Mouse (Mus musculus) limb, embryonic 13.5 days (tissue): ENCODE measurements at regions not wholly inside any gene's neighbourhood (a gene's known extent, or its start where the extent isn't known, plus 50 kb on each side); places are given as distances from the start of the nearest gene placed in this dataset.

Experiments
- ATAC-seq: fragments of 200-750 bp; cut with Nextera tagmentation; 2 replicates; pipeline ENCODE4 v1.8.0; 2017; ENCODE audit warnings: low read depth, moderate number of reproducible peaks, moderate TSS enrichment; ENCODE audit not compliant: low FRiP score
- H3K27ac ChIP-seq: fragments of 300-500 bp; sonication (generic); 2 replicates; pipeline ENCODE4 v1.5.1; 2015; ENCODE audit warnings: inconsistent platforms, mild to moderate bottlenecking, moderate library complexity
- H3K27me3 ChIP-seq: fragments of 300-500 bp; sonication (generic); 2 replicates; pipeline ENCODE4 v1.6.1; 2015; ENCODE audit warnings: mild to moderate bottlenecking, inconsistent platforms
- H3K36me3 ChIP-seq: fragments of 300-500 bp; sonication (generic); 2 replicates; pipeline ENCODE4 v1.6.1; 2015; ENCODE audit warnings: inconsistent platforms, mild to moderate bottlenecking, moderate library complexity
- H3K4me1 ChIP-seq: fragments of 300-500 bp; sonication (generic); 2 replicates; pipeline ENCODE4 v1.6.1; 2015; ENCODE audit warnings: inconsistent platforms
- H3K4me2 ChIP-seq: fragments of 300-500 bp; sonication (generic); replicated peaks from 2 replicates; pipeline ENCODE4 v1.6.1; 2015; ENCODE audit warnings: inconsistent platforms, mild to moderate bottlenecking, moderate library complexity
- H3K4me3 ChIP-seq: fragments of 300-500 bp; sonication (generic); 2 replicates; pipeline ENCODE4 v1.5.1; 2015; ENCODE audit warnings: moderate library complexity, mild to moderate bottlenecking, inconsistent platforms
- H3K9ac ChIP-seq: fragments of 300-500 bp; sonication (generic); 2 replicates; pipeline ENCODE4 v1.6.1; 2015; ENCODE audit warnings: mild to moderate bottlenecking, inconsistent platforms
- H3K9me3 ChIP-seq: fragments of 300-500 bp; sonication (generic); 2 replicates; pipeline ENCODE4 v1.6.1; 2016; ENCODE audit warnings: inconsistent platforms
- WGBS: fragments of 180-500 bp; shearing (Covaris S2); methylation state at CpG from one replicate; pipeline ENCODE4 v1.1.7; 2015; 5-methylcytosine and 5-hydroxymethylcytosine counted together

DNA sequence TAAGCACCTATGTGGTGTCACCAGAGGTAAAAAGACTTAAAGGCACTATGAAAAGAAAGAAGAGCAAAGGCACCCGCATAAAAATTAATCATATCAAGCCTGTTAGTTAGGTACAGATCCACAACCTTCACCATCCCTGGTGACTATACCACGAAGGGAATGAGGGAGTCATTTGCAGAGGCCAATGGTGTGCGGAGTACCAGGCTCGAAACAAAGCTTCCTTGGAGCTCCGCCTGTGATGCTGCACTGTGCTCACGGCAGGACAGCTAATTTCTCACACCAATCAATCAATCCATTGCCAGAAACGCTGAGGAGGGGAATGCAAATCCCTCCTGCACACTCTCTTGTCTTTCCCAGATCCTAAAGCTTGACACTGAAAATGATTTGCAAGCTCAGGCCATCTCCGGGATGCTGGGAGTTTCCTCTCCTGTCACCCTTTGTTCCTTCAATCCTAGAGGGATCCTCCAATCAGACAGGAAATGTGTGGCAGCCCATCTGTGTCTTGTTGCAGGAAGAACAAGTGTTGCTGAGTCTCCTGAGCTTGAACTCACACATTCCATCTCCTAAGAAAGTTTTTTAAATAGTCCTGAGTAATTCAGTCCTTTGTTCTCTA lies 653.6 kb downstream of the Diaph3 start:
- 52% methylated on average over 8 of the region's 8 CpGs for WGBS

DNA sequence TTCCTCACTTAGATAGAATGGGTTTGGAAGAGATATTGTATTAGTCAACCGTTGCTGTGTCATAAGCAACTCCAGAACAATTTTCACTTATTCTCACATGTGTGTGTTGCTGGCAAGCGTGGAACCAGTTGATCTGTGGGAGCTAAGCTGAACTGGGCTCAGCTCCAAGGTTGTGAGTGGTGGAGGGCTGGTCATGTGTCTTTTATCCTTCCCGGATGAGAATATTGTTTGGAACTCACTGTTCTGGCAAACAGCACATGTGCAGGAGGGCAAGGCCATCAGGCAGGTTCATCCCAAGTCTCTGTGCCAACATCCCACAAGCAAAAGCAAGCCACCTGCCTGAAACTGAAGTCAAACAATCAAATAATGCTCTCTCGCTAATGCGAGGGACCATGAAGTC lies 656.8 kb downstream of the Diaph3 start:
- Histone ChIP-seq H3K27ac (no peak overlapping the region), H3K4me2 (no peak overlapping the region), H3K4me1 (no peaks in the 10 kb centered on the region), H3K9me3 (no peaks in the 10 kb centered on the region), H3K27me3 (no peaks in the 10 kb centered on the region), H3K36me3 (no peaks in the 10 kb centered on the region), H3K4me3 (no peak overlapping the region), H3K9ac (no peak overlapping the region)
- ATAC-seq = no peak
- WGBS = 81% methylated on average over 5 of the region's 5 CpGs

More for the DNA sequence above, 653.6 kb downstream of the Diaph3 start:
- peaks cover 5% of the 10 kb centered on the region; the same call in 1 of the 2 replicates for H3K4me1 ChIP-seq
- no peaks in the 10 kb centered on the region for H3K27me3 ChIP-seq
- H3K36me3 ChIP-seq = no peaks in the 10 kb centered on the region
- H3K4me2 ChIP-seq = no peak overlapping the region
- no peak for ATAC-seq
- H3K4me3 ChIP-seq = no peak overlapping the region
- no peaks in the 10 kb centered on the region for H3K9me3 ChIP-seq
- H3K27ac ChIP-seq = no peak overlapping the region
- H3K9ac ChIP-seq = no peak overlapping the region

DNA sequence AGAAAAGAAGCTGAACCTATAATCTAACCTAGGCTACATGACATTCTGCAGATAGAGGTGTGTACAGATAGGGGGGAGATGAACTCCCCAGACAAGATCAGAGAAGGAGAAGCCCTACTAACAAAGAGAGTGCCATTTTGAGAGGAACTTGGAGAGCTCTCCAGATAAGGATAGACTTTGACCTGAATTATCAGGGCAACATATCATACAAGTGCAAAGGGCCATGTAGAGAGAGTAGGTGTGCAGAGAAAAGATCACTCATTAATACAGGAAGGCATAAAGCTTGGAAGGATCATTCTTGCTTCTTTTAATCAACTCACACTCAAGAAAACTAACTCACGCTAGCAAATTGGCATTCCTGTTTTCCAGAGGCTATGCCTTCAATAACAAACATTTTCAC lies 667.4 kb downstream of the Diaph3 start:
- Histone ChIP-seq H3K36me3 (no peaks in the 10 kb centered on the region), H3K4me2 (no peak overlapping the region), H3K4me3 (no peak overlapping the region), H3K27me3 (no peaks in the 10 kb centered on the region), H3K27ac (no peak overlapping the region), H3K4me1 (no peaks in the 10 kb centered on the region), H3K9ac (no peak overlapping the region), H3K9me3 (no peaks in the 10 kb centered on the region)
- ATAC-seq = no peak
- WGBS = 90% methylated on average over 1 of the region's 1 CpGs

DNA sequence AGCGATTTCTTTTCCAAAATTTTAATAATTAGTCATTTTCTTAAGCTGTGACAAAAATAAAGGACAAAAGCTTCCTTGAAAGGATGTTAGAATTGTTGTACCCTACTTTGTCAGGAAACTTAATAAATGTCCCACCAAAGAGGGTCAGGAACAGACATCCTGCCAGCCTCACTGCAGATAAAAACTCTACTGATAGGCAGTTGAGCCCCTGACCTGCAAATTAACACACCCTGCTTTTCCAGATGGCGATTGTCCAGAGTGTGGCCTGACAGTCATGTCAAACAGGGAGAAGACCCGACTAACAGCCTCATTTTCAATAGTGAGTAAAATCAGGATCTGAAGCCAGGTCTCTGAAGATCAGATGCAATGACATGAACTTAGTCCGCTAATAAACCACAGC lies 670.6 kb downstream of the Diaph3 start:
- H3K36me3 ChIP-seq = no peaks in the 10 kb centered on the region
- H3K9ac ChIP-seq = no peak overlapping the region
- no peak overlapping the region for H3K27ac ChIP-seq
- no peak overlapping the region for H3K4me3 ChIP-seq
- no peak overlapping the region for H3K4me2 ChIP-seq
- WGBS = 51% methylated on average over 4 of the region's 4 CpGs
- ATAC-seq = no peak
- no peaks in the 10 kb centered on the region for H3K4me1 ChIP-seq
- H3K27me3 ChIP-seq = no peaks in the 10 kb centered on the region
- no peaks in the 10 kb centered on the region for H3K9me3 ChIP-seq

DNA sequence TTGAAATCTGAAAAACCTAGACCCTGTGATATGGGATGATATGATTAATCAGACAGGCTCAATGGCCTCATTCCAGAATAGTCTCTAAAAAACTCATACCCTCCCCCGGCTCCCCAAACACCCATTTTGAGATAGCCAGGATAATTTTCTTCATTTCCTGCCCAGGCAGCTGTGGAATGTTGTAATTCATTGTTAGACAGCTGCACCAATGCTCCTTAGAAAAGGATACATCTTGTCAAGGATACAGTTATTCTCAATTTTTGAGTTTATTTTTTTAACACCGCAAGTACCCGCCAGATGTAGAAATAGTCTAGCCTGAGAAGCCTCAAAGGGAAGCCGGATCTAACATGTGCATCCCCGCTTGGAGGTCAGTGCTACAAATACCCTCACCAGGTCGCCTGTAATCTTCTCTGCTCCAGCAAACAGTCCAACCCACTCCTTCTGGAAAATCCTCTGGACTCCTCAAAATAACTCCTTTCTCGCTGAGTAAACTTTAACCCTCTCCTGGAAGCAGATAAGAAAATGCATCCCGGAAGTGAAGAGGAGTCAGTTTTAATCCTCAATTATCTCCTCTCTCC lies 673.1 kb downstream of the Diaph3 start:
- no peaks in the 10 kb centered on the region for H3K36me3 ChIP-seq
- no peak overlapping the region for H3K27ac ChIP-seq
- H3K9me3 ChIP-seq = no peaks in the 10 kb centered on the region
- no peak overlapping the region for H3K9ac ChIP-seq
- H3K27me3 ChIP-seq = no peaks in the 10 kb centered on the region
- H3K4me2 ChIP-seq = no peak overlapping the region
- no peak for ATAC-seq
- WGBS = 58% methylated on average over 8 of the region's 8 CpGs
- H3K4me1 ChIP-seq = no peaks in the 10 kb centered on the region
- no peak overlapping the region for H3K4me3 ChIP-seq

DNA sequence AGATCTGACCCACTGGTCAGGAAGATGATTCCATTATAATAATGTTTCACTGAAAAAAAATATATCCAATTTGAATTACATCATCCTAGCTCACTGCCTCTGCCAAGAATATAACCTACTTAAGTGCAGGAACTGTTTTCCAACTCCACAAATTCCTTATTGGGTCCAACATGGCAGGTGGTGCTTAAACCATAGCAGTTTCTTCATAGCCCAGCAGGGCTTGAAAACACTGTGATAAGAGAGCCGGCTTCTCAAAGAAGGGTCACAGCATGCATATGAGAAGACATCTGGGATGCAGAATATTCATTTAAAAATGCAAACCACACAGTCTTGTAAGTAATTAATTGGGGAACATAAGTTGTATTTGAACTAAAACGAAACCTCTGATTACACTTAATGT lies 677.6 kb downstream of the Diaph3 start:
- Histone ChIP-seq H3K4me2 (no peak overlapping the region), H3K36me3 (no peaks in the 10 kb centered on the region), H3K4me3 (no peak overlapping the region), H3K4me1 (no peaks in the 10 kb centered on the region), H3K27ac (no peak overlapping the region), H3K9me3 (no peaks in the 10 kb centered on the region), H3K9ac (no peak overlapping the region), H3K27me3 (no peaks in the 10 kb centered on the region)
- WGBS = 87% methylated on average over 2 of the region's 2 CpGs
- no peak for ATAC-seq

DNA sequence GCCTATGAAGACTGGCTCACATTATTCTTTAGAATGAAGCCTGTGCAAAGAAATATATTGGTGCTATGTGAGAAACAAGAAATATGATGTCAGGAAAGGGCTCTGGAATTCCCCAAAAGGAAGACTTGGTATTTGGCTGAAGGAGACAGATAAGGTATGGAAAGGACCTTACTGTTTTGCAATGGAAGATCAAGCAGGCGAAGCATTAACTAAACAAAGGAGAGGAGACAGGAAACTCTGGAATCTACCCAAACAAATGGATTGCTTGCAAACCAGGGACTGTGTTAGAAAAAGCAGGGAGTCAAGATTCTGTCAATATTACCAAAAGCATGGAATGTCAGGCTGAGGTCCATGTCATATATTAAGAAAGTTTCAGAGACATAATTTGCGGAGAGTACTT lies 687.9 kb downstream of the Diaph3 start:
- H3K4me2 ChIP-seq = no peak overlapping the region
- no peaks in the 10 kb centered on the region for H3K4me1 ChIP-seq
- ATAC-seq = no peak
- H3K4me3 ChIP-seq = no peak overlapping the region
- H3K9me3 ChIP-seq = no peaks in the 10 kb centered on the region
- 74% methylated on average over 2 of the region's 2 CpGs for WGBS
- H3K27me3 ChIP-seq = no peaks in the 10 kb centered on the region
- no peak overlapping the region for H3K27ac ChIP-seq
- H3K36me3 ChIP-seq = no peaks in the 10 kb centered on the region
- H3K9ac ChIP-seq = no peak overlapping the region

DNA sequence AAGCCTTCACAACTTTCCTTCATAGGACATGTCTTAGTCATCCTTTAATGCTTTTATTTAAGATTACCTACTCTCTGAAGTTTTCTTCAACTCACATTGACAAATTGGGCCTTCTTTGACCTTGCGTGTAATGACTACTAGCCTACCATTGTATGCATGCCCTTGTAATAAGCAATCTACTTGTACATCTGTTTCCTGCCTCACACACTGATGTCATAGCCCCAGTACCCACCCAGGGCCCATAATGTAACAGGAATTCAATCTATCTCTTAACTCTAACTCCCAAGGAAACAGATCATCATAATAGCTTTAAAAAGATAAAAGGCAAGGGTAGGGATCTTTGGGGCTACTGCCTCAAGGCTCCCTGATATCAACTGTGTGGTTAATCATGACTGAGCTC lies 690.4 kb downstream of the Diaph3 start:
- H3K9me3 ChIP-seq = no peaks in the 10 kb centered on the region
- no peak overlapping the region for H3K4me2 ChIP-seq
- no peak overlapping the region for H3K4me3 ChIP-seq
- no peak overlapping the region for H3K27ac ChIP-seq
- no peak overlapping the region for H3K9ac ChIP-seq
- no peaks in the 10 kb centered on the region for H3K27me3 ChIP-seq
- WGBS = 96% methylated on average over 1 of the region's 1 CpGs
- no peaks in the 10 kb centered on the region for H3K36me3 ChIP-seq
- ATAC-seq = no peak
- no peaks in the 10 kb centered on the region for H3K4me1 ChIP-seq

DNA sequence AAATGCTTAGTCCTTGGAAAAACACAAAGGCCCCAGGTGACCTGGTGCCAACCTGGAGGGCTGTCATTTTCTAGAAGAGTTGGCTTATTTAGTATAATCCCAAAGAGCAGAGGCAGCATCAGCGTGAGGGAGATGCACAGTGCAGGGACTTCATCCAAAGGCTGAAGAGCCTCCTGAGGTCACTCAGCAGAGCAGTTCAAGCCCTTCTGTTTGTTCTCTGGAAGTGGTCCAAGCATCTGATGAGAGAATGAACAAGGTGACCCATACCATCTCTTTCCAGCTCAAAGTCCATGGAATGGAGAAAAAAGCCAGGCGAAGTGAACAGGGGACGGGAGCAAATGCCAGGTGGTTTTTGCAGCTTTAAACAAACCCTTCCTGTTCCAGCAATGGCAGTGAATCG lies 695.9 kb downstream of the Diaph3 start:
- no peak overlapping the region for H3K27ac ChIP-seq
- H3K4me3 ChIP-seq = no peak overlapping the region
- no peaks in the 10 kb centered on the region for H3K27me3 ChIP-seq
- H3K9ac ChIP-seq = no peak overlapping the region
- H3K9me3 ChIP-seq = no peaks in the 10 kb centered on the region
- no peak overlapping the region for H3K4me2 ChIP-seq
- no peaks in the 10 kb centered on the region for H3K36me3 ChIP-seq
- H3K4me1 ChIP-seq = no peaks in the 10 kb centered on the region
- WGBS = 72% methylated on average over 4 of the region's 4 CpGs
- ATAC-seq = no peak

DNA sequence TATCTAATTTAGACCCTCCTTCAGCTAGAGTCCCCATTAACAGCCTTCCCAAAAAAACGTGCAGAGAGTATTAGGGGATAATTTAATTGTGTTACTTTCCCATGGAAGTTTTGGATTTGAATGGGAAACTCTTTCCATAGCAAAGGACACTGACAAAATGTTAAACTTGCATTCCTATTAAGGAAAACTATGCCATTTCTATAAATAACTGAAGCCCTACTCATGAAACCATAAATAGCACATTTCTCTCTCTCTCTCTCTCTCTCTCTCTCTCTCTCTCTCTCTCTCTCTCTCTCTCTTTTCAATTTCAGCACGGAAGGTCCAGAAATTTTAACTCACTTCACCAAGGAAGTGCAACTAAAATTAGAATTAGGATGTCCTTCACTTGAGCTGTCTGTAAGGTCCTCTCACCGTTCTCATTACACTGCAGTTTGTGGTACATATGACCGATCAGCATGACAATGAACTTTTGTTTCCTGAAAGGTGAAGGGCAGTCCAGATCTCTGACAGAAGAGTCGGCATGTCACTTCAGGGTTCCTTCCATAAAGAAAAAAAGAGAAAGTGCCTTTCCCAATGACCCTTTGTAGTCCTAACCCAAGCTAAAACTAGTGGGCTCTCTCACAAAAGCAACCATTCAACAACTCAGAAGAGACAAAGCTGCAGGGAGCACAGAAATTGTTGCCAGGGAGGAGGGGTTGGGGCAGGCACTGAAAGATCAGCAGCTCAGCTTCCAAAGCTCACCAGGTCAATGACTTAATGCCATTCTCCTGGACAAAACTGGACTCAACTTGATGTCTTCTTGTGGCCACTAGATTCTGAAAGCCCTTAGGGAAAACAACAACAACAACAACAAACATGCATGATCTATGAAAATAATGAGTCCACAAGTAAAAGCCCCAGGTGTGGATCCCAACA lies 696.9 kb downstream of the Diaph3 start:
- Histone ChIP-seq H3K9ac (no peak overlapping the region), H3K9me3 (no peaks in the 10 kb centered on the region), H3K4me1 (no peaks in the 10 kb centered on the region), H3K36me3 (no peaks in the 10 kb centered on the region), H3K27ac (no peak overlapping the region), H3K4me2 (no peak overlapping the region), H3K27me3 (no peaks in the 10 kb centered on the region), H3K4me3 (no peak overlapping the region)
- no peak for ATAC-seq
- WGBS = 69% methylated on average over 5 of the region's 5 CpGs

DNA sequence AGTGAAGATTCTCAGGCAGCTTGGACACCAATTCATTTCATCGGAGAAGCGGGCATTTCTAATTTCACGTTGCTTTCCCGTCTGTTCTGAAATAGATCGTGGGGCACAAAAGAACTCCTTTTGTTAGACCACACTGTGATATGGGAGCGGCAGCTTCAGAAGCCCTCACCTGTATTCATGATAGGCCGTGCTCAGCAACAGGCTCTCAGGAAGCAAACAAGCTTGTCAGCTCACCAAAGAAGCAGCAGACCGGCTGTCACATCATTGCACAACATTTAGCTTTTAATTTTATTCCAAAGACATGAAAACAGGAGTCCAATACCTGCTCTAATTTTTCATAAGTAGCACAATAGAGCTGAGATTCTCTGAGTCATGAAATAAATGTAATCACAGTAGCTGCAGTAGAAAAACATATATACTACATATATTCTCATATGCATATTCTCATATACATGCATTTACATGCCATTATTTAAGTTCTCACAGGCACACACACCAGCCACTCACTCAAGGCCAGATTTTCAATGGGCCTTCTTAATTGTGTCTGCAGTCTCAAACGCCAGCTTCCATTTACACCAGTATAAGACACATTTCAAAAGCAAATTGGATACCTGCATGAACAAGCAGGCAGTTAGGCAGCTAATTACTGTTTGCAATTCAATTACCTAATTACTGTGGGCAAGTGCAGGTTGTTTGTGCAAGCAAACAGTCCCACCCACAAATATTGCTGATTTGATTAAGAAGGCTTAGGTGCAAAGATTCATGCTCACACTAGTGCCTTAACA lies 698.9 kb downstream of the Diaph3 start:
- Histone ChIP-seq H3K9me3 (no peaks in the 10 kb centered on the region), H3K36me3 (no peaks in the 10 kb centered on the region), H3K4me1 (no peaks in the 10 kb centered on the region), H3K27ac (no peak overlapping the region), H3K4me2 (no peak overlapping the region), H3K27me3 (no peaks in the 10 kb centered on the region), H3K9ac (no peak overlapping the region), H3K4me3 (no peak overlapping the region)
- 87% methylated on average over 9 of the region's 9 CpGs for WGBS
- no peak for ATAC-seq

DNA sequence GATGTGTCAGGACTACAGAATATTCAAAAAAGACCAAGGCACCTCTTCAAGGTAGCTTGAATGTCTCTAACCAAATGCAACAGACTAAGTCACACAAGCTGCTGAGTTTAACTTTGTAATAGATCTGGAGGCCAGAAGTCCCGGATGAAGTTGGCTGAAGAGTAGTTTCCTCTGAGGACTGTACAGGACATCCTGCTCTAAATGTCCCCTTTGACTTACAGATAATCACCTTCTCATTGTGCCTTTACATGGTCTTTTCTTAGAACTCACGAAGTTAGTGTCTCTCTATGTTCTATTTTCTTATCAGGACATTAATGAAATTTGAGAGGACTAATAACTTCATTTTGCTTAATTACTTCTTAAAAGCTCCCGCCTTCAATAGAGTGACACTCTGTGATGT lies 703.7 kb downstream of the Diaph3 start:
- WGBS = 78% methylated on average over 3 of the region's 3 CpGs
- Histone ChIP-seq H3K4me1 (peaks cover 4% of the 10 kb centered on the region), H3K4me3 (no peak overlapping the region), H3K4me2 (no peak overlapping the region), H3K9ac (no peak overlapping the region), H3K27ac (no peak overlapping the region), H3K36me3 (no peaks in the 10 kb centered on the region), H3K27me3 (no peaks in the 10 kb centered on the region), H3K9me3 (no peaks in the 10 kb centered on the region)
- ATAC-seq = no peak
